Mouse (Mus musculus) adrenal gland, postnatal 36 days (tissue): ENCODE results near the gene Whrn. TPM values are rescaled to one million over a fixed set of nuclear protein-coding genes. Genes with fewer than 3 reads are reported as not detected.
A peak's percentile ranks its signal among the peaks of the same experiment; 100 is the strongest.

Experiments
- DNase-seq, 2 experiments: peaks; one replicate each; pipeline ENCODE4 v3.0.0; 2021; ENCODE audit warnings: mixed read lengths in 1 of 2
- total RNA-seq, 2 experiments: library from RNA; stranded (reverse); gene quantifications; 2 replicates each; pipeline ENCODE4 v1.2.3; 2021

Whrn gene
- total RNA-seq, 2 experiments from 2014 or later = 33.5 to 59.9 TPM

DNA sequence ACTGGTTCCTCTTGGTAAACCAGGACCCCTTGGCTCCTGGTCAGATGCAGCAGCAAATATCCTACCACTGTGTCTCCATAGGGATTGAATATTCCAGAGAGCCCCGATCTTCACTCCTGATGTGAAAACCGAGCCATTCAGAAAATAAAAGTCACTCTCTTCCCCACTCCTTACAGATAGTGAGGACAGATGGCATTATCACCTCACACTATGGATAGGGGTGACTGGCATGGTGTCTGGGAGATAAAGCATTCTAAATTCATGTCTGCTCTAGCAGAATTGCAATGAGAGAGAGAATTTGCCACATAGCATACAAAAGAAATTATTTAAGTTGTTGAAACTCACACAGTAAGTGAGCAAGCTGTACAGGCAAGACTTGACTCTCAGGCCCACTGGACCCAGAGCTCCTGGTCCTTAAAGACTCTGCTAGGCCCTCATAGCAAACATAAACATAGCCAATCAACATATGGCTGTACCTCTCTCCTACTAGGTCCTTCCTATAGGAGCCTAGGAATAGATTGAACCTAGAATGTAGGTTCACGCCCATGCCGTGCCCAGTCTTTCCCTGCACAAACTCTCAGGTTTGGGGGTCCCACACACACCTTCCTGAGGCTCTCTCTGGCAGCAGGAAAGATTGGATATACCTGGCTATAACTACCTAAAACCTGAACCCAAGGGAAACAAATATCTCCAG lies 113.0 kb downstream of the Whrn start:
- DNase-seq = no peak

DNA sequence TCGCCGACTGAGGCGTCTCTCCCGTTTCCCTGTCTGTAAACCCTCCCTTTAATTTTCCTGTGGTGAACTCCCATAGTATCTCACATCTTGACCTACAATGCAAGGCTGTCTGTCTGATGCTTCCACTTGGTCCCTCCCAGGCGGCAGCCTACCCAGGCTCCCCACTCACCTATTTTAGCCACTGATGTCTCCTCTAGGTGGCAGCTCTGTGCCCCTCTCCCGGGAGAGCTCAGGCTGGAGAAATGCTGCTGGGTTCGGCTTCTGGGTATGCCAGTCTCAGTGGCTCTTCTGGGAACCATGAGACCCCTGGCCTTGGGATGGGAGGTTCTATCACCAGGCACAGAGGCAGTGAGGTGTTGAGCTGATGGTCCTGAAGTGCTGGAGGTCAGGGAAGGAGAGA lies 118.3 kb downstream of the Whrn start:
- peak in 1 of 2 experiments; percentile 23 for DNase-seq

DNA sequence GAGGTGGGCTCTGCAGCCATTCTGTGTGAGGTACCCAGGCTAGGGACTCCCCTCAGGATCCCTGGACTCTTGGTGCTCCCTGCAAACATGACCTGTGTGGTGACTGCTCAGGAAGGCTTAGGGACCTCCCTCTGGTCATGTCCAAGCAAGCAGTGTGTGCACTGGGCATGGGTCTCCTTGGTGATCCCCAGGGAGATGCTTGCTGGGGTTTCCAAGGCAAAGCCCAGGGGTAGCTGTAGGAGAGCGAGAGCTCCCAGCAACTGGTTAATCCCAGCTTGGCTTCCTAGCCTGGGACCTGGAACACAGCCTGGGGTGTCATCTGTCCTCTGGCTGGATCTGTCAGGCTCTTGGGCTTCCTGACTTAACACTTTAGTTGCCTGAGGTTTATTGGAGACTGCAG lies 120.4 kb downstream of the Whrn start:
- no peak for DNase-seq

DNA sequence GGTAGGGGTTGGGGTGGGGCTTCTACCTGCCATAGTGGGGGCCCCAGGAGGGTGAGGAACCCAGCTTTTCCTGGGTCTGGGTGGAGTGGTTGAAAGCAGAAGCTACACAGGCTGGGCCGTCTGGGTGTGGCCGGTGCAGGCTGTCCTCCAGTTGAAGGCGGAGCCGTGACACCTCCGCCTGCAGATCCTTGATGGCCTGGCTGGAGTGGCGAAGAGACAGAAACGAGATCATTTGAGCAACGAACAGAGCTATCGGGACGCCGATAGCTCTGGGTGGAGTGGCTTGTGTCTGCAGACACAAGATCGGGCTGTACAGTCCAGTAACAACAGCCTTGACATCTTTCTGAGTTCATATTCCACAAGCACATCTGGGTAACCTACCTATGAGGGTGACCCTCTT lies 121.5 kb downstream of the Whrn start:
- no peak for DNase-seq

DNA sequence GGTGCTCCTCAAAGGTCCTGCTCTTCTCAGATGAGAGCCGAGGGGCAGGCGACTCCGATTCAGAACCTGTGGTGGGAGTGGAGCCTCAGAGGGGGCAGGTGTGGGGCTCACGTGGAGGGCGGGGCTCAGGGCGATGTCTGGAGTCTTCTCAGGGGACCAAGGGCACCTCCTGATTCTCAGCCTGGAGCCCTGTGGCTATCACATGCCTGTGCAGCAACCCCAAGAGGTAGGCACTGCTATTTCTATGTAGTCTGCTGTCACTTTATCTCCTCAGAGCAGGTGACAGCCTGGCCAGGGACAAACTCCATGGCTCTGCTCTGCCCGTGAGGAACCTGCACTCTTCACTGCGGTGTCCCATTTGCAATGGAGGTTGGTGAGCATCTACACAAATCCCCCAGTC lies 122.4 kb downstream of the Whrn start:
- no peak for DNase-seq

DNA sequence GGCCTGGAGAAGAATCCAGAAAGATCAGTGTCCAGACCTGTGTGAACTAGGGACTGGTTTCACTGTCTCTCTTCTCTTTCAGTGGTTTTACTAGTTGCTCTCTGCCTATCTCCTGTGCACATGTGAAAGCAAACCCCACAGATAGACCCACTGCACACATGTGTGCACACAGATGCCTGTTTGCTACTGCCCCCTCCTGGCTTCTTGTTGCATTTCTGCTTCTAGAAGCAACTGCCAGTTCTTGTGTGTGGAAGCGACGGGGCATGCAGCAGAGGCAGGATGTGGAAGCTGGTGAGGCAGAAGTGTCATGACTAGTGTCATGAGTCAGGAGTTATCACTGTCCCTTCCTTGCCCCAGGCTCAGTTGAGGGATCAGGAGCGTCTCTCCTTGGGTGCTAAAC lies 123.9 kb downstream of the Whrn start:
- peak; percentile 35 to 68 for DNase-seq

DNA sequence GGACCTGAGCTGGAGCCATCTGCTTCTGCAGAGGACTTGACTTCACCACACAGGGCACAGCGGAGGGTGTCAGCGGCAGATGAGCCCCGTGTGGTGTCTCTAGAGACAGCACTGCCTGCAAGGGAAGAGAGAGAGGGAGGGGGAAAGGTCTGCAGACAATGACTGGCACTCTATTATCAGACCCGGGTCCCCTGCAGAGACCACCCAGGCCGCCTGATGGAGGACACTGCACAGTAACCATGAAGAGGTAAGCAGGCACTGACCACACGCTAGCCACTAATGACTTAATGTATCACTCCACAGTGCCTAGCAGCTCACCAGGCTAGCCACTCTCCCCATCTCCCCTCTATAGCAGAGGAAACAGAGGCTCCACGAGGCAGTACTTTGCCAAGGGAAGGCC lies 124.9 kb downstream of the Whrn start:
- no peak for DNase-seq

DNA sequence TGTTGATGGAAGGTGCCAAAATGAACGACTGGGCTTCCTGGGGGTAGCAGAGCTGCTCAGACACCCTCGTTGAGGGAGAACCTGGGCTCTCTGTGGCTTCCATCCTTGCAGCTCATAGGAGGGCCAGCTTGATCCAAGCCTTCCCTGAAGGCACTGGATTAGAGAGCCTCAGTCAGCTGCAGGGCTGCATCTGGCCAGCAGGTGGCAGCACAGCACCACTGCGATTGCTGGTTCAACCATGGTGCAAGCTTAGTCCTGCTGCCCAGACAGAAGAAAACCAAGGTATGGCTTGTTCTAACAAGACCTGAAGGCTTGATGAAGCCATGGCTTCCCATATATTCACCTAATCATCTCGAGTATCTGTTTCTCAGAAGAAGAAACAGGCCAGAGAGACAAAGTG lies 127.2 kb downstream of the Whrn start:
- DNase-seq = peak; percentile 91 to 93

Other genes starting within 250 kb of the Whrn start
- gene Orm1, start 151.4 kb downstream of the Whrn start, total RNA-seq = 10 to 100 TPM; 38.6 to 61.1 TPM
- 10 to 100 TPM in 1 of 2 experiments, 1 to 10 TPM in 1; 5.4 to 10.7 TPM for gene Orm3, start 139.8 kb downstream of the Whrn start, total RNA-seq
- 1 to 10 TPM; 3.9 to 7.8 TPM for gene Orm2, start 133.5 kb downstream of the Whrn start, total RNA-seq
- gene Akna, start 92.6 kb downstream of the Whrn start, total RNA-seq = 1 to 10 TPM; 2.6 to 4.3 TPM
- gene Atp6v1g1, start 48.8 kb upstream of the Whrn start, total RNA-seq = 100 to 1,000 TPM; 186 to 187 TPM
- 10 to 100 TPM in 1 of 2 experiments, 1 to 10 TPM in 1; 8.2 to 17.6 TPM for gene Tmem268, start 62.8 kb upstream of the Whrn start, total RNA-seq
- not detected for gene Gm11213, start 109.3 kb upstream of the Whrn start, total RNA-seq
- gene Tex48, start 126.4 kb upstream of the Whrn start, total RNA-seq = not detected
- not detected for gene Gm11214, start 167.4 kb upstream of the Whrn start, total RNA-seq
- under 1 TPM; 0.23 to 0.53 TPM for gene Tnfsf15, start 249.1 kb upstream of the Whrn start, total RNA-seq